Mouse (Mus musculus) gastrocnemius, postnatal 36 days (tissue): ENCODE measurements around the gene Hsd17b14. TPM values are rescaled to one million over a fixed set of nuclear protein-coding genes. Genes with fewer than 3 reads are reported as not detected.
"Not testable (repeated sequence)": the region's sequence is repeated elsewhere in the genome, so short reads cannot be mapped to it uniquely, and the experiment has no call there.

Experiments used
- DNase-seq, 2 experiments: peaks; one replicate each; pipeline ENCODE4 v3.0.0; 2022
- intact Hi-C: fragments of 180-260 bp; cut with DNase I; formaldehyde crosslinking; loops from one replicate; pipeline ENCODE4 v1.15.1; 2025
- long read RNA-seq, 2 experiments: library from polyadenylated mRNA; stranded (forward); transcript quantifications; one replicate each; pipeline ENCODE4 v2.0.0; 2021
- total RNA-seq, 2 experiments: library from RNA; stranded (reverse); gene quantifications; 2 replicates each; pipeline ENCODE4 v1.2.3; 2021

Hsd17b14 gene
- 1 to 10 TPM; 1.9 to 2.8 TPM for total RNA-seq
- long read RNA-seq, experiment 1, partial matches to known transcripts, result 0 of 5 reads
- long read RNA-seq, experiment 1, other reads (novel, unspliced or antisense), result 3 of 5 reads
- long read RNA-seq, experiment 2, partial matches to known transcripts, result 0 of 2 reads
- long read RNA-seq, experiment 2, other reads (novel, unspliced or antisense), result 1 of 2 reads

GRCm38 (mm10) chr7:45554744-45555143 lies at the start of gene Hsd17b14:
Gene Hsd17b14 (plus strand): TSS chr7:45554893.
- DNase-seq, result no peak
- intact Hi-C loops, result no loop called here

GRCm38 (mm10) chr7:45507583-45507982 lies 47.1 kb upstream of the Hsd17b14 start:
- intact Hi-C loops, result no loop called here
- DNase-seq, result no peak

GRCm38 (mm10) chr7:45508561-45508960 lies 46.1 kb upstream of the Hsd17b14 start:
- intact Hi-C loops, result no loop called here
- DNase-seq, result no peak

- no peak for DNase-seq
- intact Hi-C loops, result no loop called here
Observed at GRCm38 (mm10) chr7:45509181-45509882, 45.4 kb upstream of the Hsd17b14 start.

GRCm38 (mm10) chr7:45509912-45510787 lies 44.5 kb upstream of the Hsd17b14 start, which contains the start of gene Nucb1:
Gene Nucb1 (minus strand): TSS chr7:45510406.
- intact Hi-C loops, result no loop called here

GRCm38 (mm10) chr7:45514411-45514810 lies 40.3 kb upstream of the Hsd17b14 start:
- intact Hi-C loops, result no loop called here
- no peak for DNase-seq

More at GRCm38 (mm10) chr7:45509912-45510787, 44.5 kb upstream of the Hsd17b14 start, which contains the start of gene Nucb1:
- DNase-seq, result peak; percentile 89

GRCm38 (mm10) chr7:45515436-45515835 lies 39.3 kb upstream of the Hsd17b14 start:
- DNase-seq, result no peak

GRCm38 (mm10) chr7:45516846-45517245 lies 37.8 kb upstream of the Hsd17b14 start:
- intact Hi-C loops, result loop anchor here (5.0 kb wide), 1 partner anchor 40 kb away; no protein-coding TSS in a partner anchor
- not testable (repeated sequence) for DNase-seq

More at GRCm38 (mm10) chr7:45515436-45515835, 39.3 kb upstream of the Hsd17b14 start:
- intact Hi-C loops, result loop anchor here (5.0 kb wide), 1 partner anchor 38 kb away; no protein-coding TSS in a partner anchor

GRCm38 (mm10) chr7:45518618-45519017 lies 36.1 kb upstream of the Hsd17b14 start:
- no peak for DNase-seq

GRCm38 (mm10) chr7:45519345-45520120 lies 35.2 kb upstream of the Hsd17b14 start:
- no peak for DNase-seq
- intact Hi-C loops, result loop anchor here (5.0 kb wide), 1 partner anchor 42 kb away; no protein-coding TSS in a partner anchor

More at GRCm38 (mm10) chr7:45518618-45519017, 36.1 kb upstream of the Hsd17b14 start:
- intact Hi-C loops, result loop anchor here (5.0 kb wide), 1 partner anchor 41 kb away; no protein-coding TSS in a partner anchor

- intact Hi-C loops, result no loop called here
- DNase-seq, result no peak
Observed at GRCm38 (mm10) chr7:45520605-45521004, 34.1 kb upstream of the Hsd17b14 start.

- intact Hi-C loops, result no loop called here
- DNase-seq, result peak; percentile 77 to 81
Observed at GRCm38 (mm10) chr7:45521728-45522184, 32.9 kb upstream of the Hsd17b14 start.

GRCm38 (mm10) chr7:45522194-45522752 lies 32.4 kb upstream of the Hsd17b14 start:
- intact Hi-C loops, result no loop called here

GRCm38 (mm10) chr7:45522957-45523676 lies 31.6 kb upstream of the Hsd17b14 start:
- no peak for DNase-seq
- intact Hi-C loops, result no loop called here

More at GRCm38 (mm10) chr7:45522194-45522752, 32.4 kb upstream of the Hsd17b14 start:
- DNase-seq, result no peak

- DNase-seq, result no peak
- intact Hi-C loops, result no loop called here
Observed at GRCm38 (mm10) chr7:45523678-45524170, 31.0 kb upstream of the Hsd17b14 start.

- no peak for DNase-seq
- intact Hi-C loops, result no loop called here
Observed at GRCm38 (mm10) chr7:45524841-45525621, 29.7 kb upstream of the Hsd17b14 start.

GRCm38 (mm10) chr7:45525809-45526473 lies 28.8 kb upstream of the Hsd17b14 start, which contains the start of the genes Ppp1r15a and Plekha4:
Gene Ppp1r15a (minus strand): TSS chr7:45526268.
Gene Plekha4 (plus strand): TSS chr7:45526330.
- DNase-seq, result peak; percentile 92 to 99
- intact Hi-C loops, result no loop called here
